Comparison of ENCODE assay signal across 28 mouse cellular contexts in the genomic region with DNA sequence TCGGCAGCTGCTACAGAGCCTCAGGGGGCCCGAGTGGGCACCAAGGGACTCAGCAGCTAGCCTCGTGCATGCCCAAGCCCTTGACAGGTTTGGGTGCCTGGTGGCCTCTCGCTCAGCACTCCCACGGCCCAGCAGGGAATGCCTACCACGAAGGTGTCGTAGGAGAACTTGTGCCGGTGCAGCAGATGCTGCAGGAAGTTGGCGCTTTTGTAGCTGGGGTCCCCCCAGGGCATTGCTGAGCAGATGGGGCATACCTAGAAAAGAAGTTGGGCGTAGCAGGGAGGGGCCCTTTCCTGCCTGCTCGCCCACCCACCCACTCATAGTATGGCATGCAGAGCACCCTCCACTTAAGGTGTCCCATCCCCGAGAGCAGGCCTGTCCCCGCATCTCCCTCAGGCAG. TPM values are rescaled to one million over a fixed set of nuclear protein-coding genes. Genes with fewer than 3 reads are reported as not detected.
DNase-seq lines count a peak whose midpoint lies in the region; ATAC-seq and TF ChIP-seq lines count a peak whose summit lies in the region.
"Had no signal": no experiment of that assay in that cellular context is flagged by ENCODE, and none has a peak within 500 bp of the region (broad histone marks: within the 10 kb centered on the region; RNA-seq: fewer than 3 reads in every experiment).

No protein-coding gene starts in this region.

- H3K4me3 ChIP-seq in bone marrow, adult 2 months (replicated peaks; ENCODE audit: control insufficient read depth, low read depth, low read length), result no peak overlapping the region
- no peak overlapping the region for H3K4me3 ChIP-seq in forebrain, embryonic 13.5 days
- H3K4me3 ChIP-seq in embryonic facial prominence, embryonic 10.5 days, result no peak overlapping the region
- H3K4me3 ChIP-seq: forebrain, embryonic 10.5 days; gastrocnemius, adult 2 months; hindbrain, embryonic 12.5 days; hindbrain, embryonic 15.5 days had no signal

- TF ChIP-seq POLR2A in bone marrow, adult 2 months (IDR thresholded peaks at IDR 0.05; ENCODE audit: borderline replicate concordance, control insufficient read depth, low read depth, low read length), result 0 out of 2 replicates have a peak, but pooled peaks have one; percentile 18

- H3K4me1 ChIP-seq in bone marrow, adult 2 months (ENCODE audit: control insufficient read depth, insufficient read depth, low read length), result peaks cover 12% of the 10 kb centered on the region; the same call in 1 of the 2 replicates
- no peaks in the 10 kb centered on the region for H3K4me1 ChIP-seq in forebrain, embryonic 13.5 days
- peaks cover 24% of the 10 kb centered on the region for H3K4me1 ChIP-seq in embryonic facial prominence, embryonic 10.5 days
- H3K4me1 ChIP-seq: hindbrain, embryonic 15.5 days had no signal

- DNase-seq in thymus, adult 18-20 months, result peak; percentile 46 to 58
- peak; percentile 70 to 72 for DNase-seq in thymus, postnatal 10 days (ENCODE audit: low spot score in 2 of 2)
- DNase-seq in thymus, postnatal 36 days, result peak; percentile 55 to 77
- DNase-seq in adrenal gland, adult 8-10 months, result no peak
- DNase-seq in embryonic facial prominence, embryonic 10.5 days (ENCODE audit: low spot score), result no peak
- DNase-seq: adrenal gland, postnatal 25 days; B cell, adult 2 months; cerebellum, adult 11 months; cerebellum, adult 8-10 months; cerebellum, postnatal 10 days; cerebellum, postnatal 36 days; embryo, embryonic 11 days; forebrain, postnatal 0 days; gastrocnemius, adult 2 months; gastrocnemius, postnatal 14 days; heart, adult 11 months had no signal

- H3K36me3 ChIP-seq in forebrain, embryonic 13.5 days (ENCODE audit: poor library complexity, severe bottlenecking), result peaks cover 55% of the 10 kb centered on the region
- peaks cover 68% of the 10 kb centered on the region for H3K36me3 ChIP-seq in embryonic facial prominence, embryonic 10.5 days (replicated peaks)

- TF ChIP-seq CTCF in bone marrow, adult 2 months (IDR thresholded peaks at IDR 0.05; ENCODE audit: control insufficient read depth, insufficient read depth, low read length), result no peak

- H3K9ac ChIP-seq in forebrain, embryonic 13.5 days, result no peak overlapping the region
- H3K9ac ChIP-seq: forebrain, postnatal 0 days; hindbrain, embryonic 12.5 days; hindbrain, embryonic 15.5 days had no signal

- no peaks in the 10 kb centered on the region for H3K9me3 ChIP-seq in forebrain, embryonic 13.5 days (replicated peaks)
- H3K9me3 ChIP-seq in embryonic facial prominence, embryonic 10.5 days, result no peaks in the 10 kb centered on the region
- H3K9me3 ChIP-seq: forebrain, embryonic 10.5 days; G1E; hindbrain, embryonic 12.5 days; hindbrain, embryonic 15.5 days had no signal

- 81% methylated on average over 13 of the region's 13 CpGs for WGBS in bone marrow, adult 2 months
- 93% methylated on average over 13 of the region's 13 CpGs for WGBS in forebrain, embryonic 13.5 days
- WGBS in embryonic facial prominence, embryonic 10.5 days, result 87% methylated on average over 13 of the region's 13 CpGs

- H3K27ac ChIP-seq in bone marrow, adult 2 months (ENCODE audit: control insufficient read depth, insufficient read depth, low read depth, low read length, poor library complexity), result no peak overlapping the region
- no peak overlapping the region for H3K27ac ChIP-seq in forebrain, embryonic 13.5 days
- no peak overlapping the region for H3K27ac ChIP-seq in embryonic facial prominence, embryonic 10.5 days (replicated peaks)
- H3K27ac ChIP-seq: forebrain, embryonic 10.5 days; gastrocnemius, adult 2 months; hindbrain, embryonic 12.5 days; hindbrain, embryonic 15.5 days had no signal

- no peak overlapping the region for H3K4me2 ChIP-seq in forebrain, embryonic 13.5 days
- H3K4me2 ChIP-seq: heart, embryonic 11.5 days; hindbrain, embryonic 12.5 days; hindbrain, embryonic 15.5 days had no signal

- no peak for ATAC-seq in forebrain, embryonic 13.5 days
- ATAC-seq: forebrain, embryonic 14.5 days; forebrain, postnatal 0 days; Patski had no signal

- H3K27me3 ChIP-seq in forebrain, embryonic 13.5 days, result peaks cover 14% of the 10 kb centered on the region
- H3K27me3 ChIP-seq in embryonic facial prominence, embryonic 10.5 days (replicated peaks; ENCODE audit: low read depth, poor library complexity, severe bottlenecking), result peaks cover 7% of the 10 kb centered on the region
- H3K27me3 ChIP-seq: CH12.LX, Patski had no signal

RNA-seq across cellular contexts. Expression of gene Snai3, which starts 7.3 kb away (rescaled TPM):
- polyA plus RNA-seq in bone marrow, adult 2 months (2011; ENCODE audit: insufficient read depth, insufficient read length, low replicate concordance, missing spikeins), result 2.2 TPM in 1 of 2 replicates, not detected in the other
- 0.10 TPM in 1 of 2 replicates, not detected in the other for polyA plus RNA-seq in forebrain, embryonic 13.5 days (2015; fragmentation: Nextera tagmentation; extraction: Ambion mirVana)
- total RNA-seq in adrenal gland, adult 8-10 months (2022), result not detected
- polyA plus RNA-seq in embryonic facial prominence, embryonic 10.5 days (2016; fragmentation: Nextera tagmentation; extraction: Ambion mirVana), result 0.57 and 0.67 TPM in 2 replicates
- total RNA-seq: adrenal gland, adult 18-20 months; adrenal gland, postnatal 25 days; forebrain, postnatal 0 days; G1E; hematopoietic stem cell, adult 5-6 weeks had no signal
- polyA plus RNA-seq: forebrain, embryonic 14.5 days; forebrain, postnatal 0 days; G1E; hindbrain, embryonic 12.5 days; hindbrain, embryonic 15.5 days had no signal

RNA-seq across cellular contexts. Expression of gene Rnf166, which starts 8.0 kb away (rescaled TPM):
- 17.4 and 32.7 TPM in 2 replicates for polyA plus RNA-seq in bone marrow, adult 2 months (2011; ENCODE audit: insufficient read depth, insufficient read length, low replicate concordance, missing spikeins)
- 33.6 and 36.1 TPM in 2 replicates for polyA plus RNA-seq in forebrain, embryonic 13.5 days (2015; fragmentation: Nextera tagmentation; extraction: Ambion mirVana)
- total RNA-seq in adrenal gland, adult 8-10 months (2022), result 10 to 100 TPM; 46.3 to 68.8 (median 57.7) TPM
- polyA plus RNA-seq in embryonic facial prominence, embryonic 10.5 days (2016; fragmentation: Nextera tagmentation; extraction: Ambion mirVana), result 32.1 and 33.6 TPM in 2 replicates

RNA-seq across cellular contexts. Expression of gene Ctu2, which starts 8.1 kb away (rescaled TPM):
- 62.9 and 122 TPM in 2 replicates for polyA plus RNA-seq in bone marrow, adult 2 months (2011; ENCODE audit: insufficient read depth, insufficient read length, low replicate concordance, missing spikeins)
- polyA plus RNA-seq in forebrain, embryonic 13.5 days (2015; fragmentation: Nextera tagmentation; extraction: Ambion mirVana), result 69.1 and 69.9 TPM in 2 replicates
- 10 to 100 TPM; 25.8 to 28.5 (median 26.2) TPM for total RNA-seq in adrenal gland, adult 8-10 months (2022)
- polyA plus RNA-seq in embryonic facial prominence, embryonic 10.5 days (2016; fragmentation: Nextera tagmentation; extraction: Ambion mirVana), result 69.9 and 72.9 TPM in 2 replicates

RNA-seq across cellular contexts. Expression of gene Mvd, which starts 24.6 kb away (rescaled TPM):
- 2.4 and 6.3 TPM in 2 replicates for polyA plus RNA-seq in bone marrow, adult 2 months (2011; ENCODE audit: insufficient read depth, insufficient read length, low replicate concordance, missing spikeins)
- polyA plus RNA-seq in forebrain, embryonic 13.5 days (2015; fragmentation: Nextera tagmentation; extraction: Ambion mirVana), result 38.3 and 42.2 TPM in 2 replicates
- 10 to 100 TPM; 16.7 to 33.1 (median 22.0) TPM for total RNA-seq in adrenal gland, adult 8-10 months (2022)
- 51.2 and 59.9 TPM in 2 replicates for polyA plus RNA-seq in embryonic facial prominence, embryonic 10.5 days (2016; fragmentation: Nextera tagmentation; extraction: Ambion mirVana)

RNA-seq across cellular contexts. Expression of gene Cyba, which starts 35.1 kb away (rescaled TPM):
- polyA plus RNA-seq in bone marrow, adult 2 months (2011; ENCODE audit: insufficient read depth, insufficient read length, low replicate concordance, missing spikeins), result 168 and 494 TPM in 2 replicates
- polyA plus RNA-seq in forebrain, embryonic 13.5 days (2015; fragmentation: Nextera tagmentation; extraction: Ambion mirVana), result 28.8 and 33.9 TPM in 2 replicates
- total RNA-seq in adrenal gland, adult 8-10 months (2022), result 10 to 100 TPM; 34.3 to 52.7 (median 43.6) TPM
- 60.2 and 62.6 TPM in 2 replicates for polyA plus RNA-seq in embryonic facial prominence, embryonic 10.5 days (2016; fragmentation: Nextera tagmentation; extraction: Ambion mirVana)

Comparison
In these comparisons a context has a peak if more than half of its experiments do, and no peak if none do; other contexts are left out.
1. DNase-seq: peak in thymus, adult 18-20 months (2 of 2), thymus, postnatal 10 days (2 of 2) and thymus, postnatal 36 days (2 of 2); none in adrenal gland, adult 8-10 months (single experiment) and embryonic facial prominence, embryonic 10.5 days (single experiment).